Mouse (Mus musculus) embryonic facial prominence, embryonic 12.5 days (tissue): ENCODE results near the gene Olfr1065. TPM values are rescaled to one million over a fixed set of nuclear protein-coding genes. Genes with fewer than 3 reads are reported as not detected.

Source experiments
- polyA plus RNA-seq: library from polyadenylated mRNA; unstranded; fragments of >200 nt; fragmentation: Nextera tagmentation; extraction: Ambion mirVana; gene quantifications from 2 replicates; pipeline ENCODE4 v1.2.1, GENCODE M21; 2016

Gene Olfr1065
- polyA plus RNA-seq, 1 experiment from 2014 or later, result not detected

Other genes starting within 250 kb of the Olfr1065 start
- not detected in 2 replicates for gene Olfr1045, start 247.6 kb downstream of the Olfr1065 start, polyA plus RNA-seq
- gene Olfr1046, start 231.3 kb downstream of the Olfr1065 start, polyA plus RNA-seq, result not detected in 2 replicates
- not detected in 2 replicates for gene Olfr1047, start 219.2 kb downstream of the Olfr1065 start, polyA plus RNA-seq
- not detected in 2 replicates for gene Olfr1048, start 210.3 kb downstream of the Olfr1065 start, polyA plus RNA-seq
- not detected in 2 replicates for gene Olfr1049, start 192.3 kb downstream of the Olfr1065 start, polyA plus RNA-seq
- gene Olfr1051, start 171.5 kb downstream of the Olfr1065 start, polyA plus RNA-seq, result not detected in 2 replicates
- gene Olfr1052, start 158.1 kb downstream of the Olfr1065 start, polyA plus RNA-seq, result not detected in 2 replicates
- not detected in 2 replicates for gene Olfr1053, start 135.3 kb downstream of the Olfr1065 start, polyA plus RNA-seq
- not detected in 2 replicates for gene Olfr1054, start 115.2 kb downstream of the Olfr1065 start, polyA plus RNA-seq
- not detected in 2 replicates for gene Olfr1055, start 100.3 kb downstream of the Olfr1065 start, polyA plus RNA-seq
- not detected in 2 replicates for gene Olfr1056, start 88.1 kb downstream of the Olfr1065 start, polyA plus RNA-seq
- not detected in 2 replicates for gene Olfr1057, start 72.2 kb downstream of the Olfr1065 start, polyA plus RNA-seq
- not detected in 2 replicates for gene Olfr1058, start 62.0 kb downstream of the Olfr1065 start, polyA plus RNA-seq
- gene Olfr1061, start 36.5 kb downstream of the Olfr1065 start, polyA plus RNA-seq, result not detected in 2 replicates
- not detected in 2 replicates for gene Olfr1062, start 23.8 kb downstream of the Olfr1065 start, polyA plus RNA-seq
- gene Olfr1066, start 5.7 kb upstream of the Olfr1065 start, polyA plus RNA-seq, result not detected in 2 replicates
- not detected in 2 replicates for gene Olfr228, start 36.8 kb upstream of the Olfr1065 start, polyA plus RNA-seq
- gene Olfr1076, start 57.9 kb upstream of the Olfr1065 start, polyA plus RNA-seq, result not detected in 2 replicates
- gene Olfr1079, start 91.9 kb upstream of the Olfr1065 start, polyA plus RNA-seq, result not detected in 2 replicates
- not detected in 2 replicates for gene Olfr1080, start 107.6 kb upstream of the Olfr1065 start, polyA plus RNA-seq
- gene Olfr1082, start 148.4 kb upstream of the Olfr1065 start, polyA plus RNA-seq, result not detected in 2 replicates
- not detected in 2 replicates for gene Olfr1084, start 189.1 kb upstream of the Olfr1065 start, polyA plus RNA-seq
- gene Olfr1085, start 211.4 kb upstream of the Olfr1065 start, polyA plus RNA-seq, result not detected in 2 replicates
- not detected in 2 replicates for gene Olfr1086, start 229.5 kb upstream of the Olfr1065 start, polyA plus RNA-seq
- not detected in 2 replicates for gene Olfr1087, start 247.8 kb upstream of the Olfr1065 start, polyA plus RNA-seq